Mouse (Mus musculus) embryonic facial prominence, embryonic 10.5 days (tissue): ENCODE results near the gene Pcbp1. TPM values are rescaled to one million over a fixed set of nuclear protein-coding genes. Genes with fewer than 3 reads are reported as not detected.

ENCODE experiments used
- DNase-seq: peaks from one replicate; pipeline ENCODE4 v3.0.0-alpha.2; 2017; ENCODE audit warnings: low spot score
- H3K27ac ChIP-seq: fragments of 300-500 bp; sonication (generic); replicated peaks from 2 replicates; pipeline ENCODE4 v1.5.1; 2016; ENCODE audit warnings: mild to moderate bottlenecking
- H3K27me3 ChIP-seq: fragments of 300-500 bp; sonication (generic); replicated peaks from 2 replicates; pipeline ENCODE4 v1.6.1; 2016; ENCODE audit warnings: low read depth, mild to moderate bottlenecking; ENCODE audit not compliant: poor library complexity, severe bottlenecking
- H3K36me3 ChIP-seq: fragments of 300-500 bp; sonication (generic); replicated peaks from 2 replicates; pipeline ENCODE4 v1.6.1; 2016; ENCODE audit warnings: mild to moderate bottlenecking, moderate library complexity
- H3K4me1 ChIP-seq: fragments of 300-500 bp; sonication (generic); 2 replicates; pipeline ENCODE4 v1.6.1; 2016
- H3K4me3 ChIP-seq: fragments of 300-500 bp; sonication (generic); 2 replicates; pipeline ENCODE4 v1.5.1; 2016; ENCODE audit warnings: mild to moderate bottlenecking, moderate library complexity
- H3K9me3 ChIP-seq: fragments of 300-500 bp; sonication (generic); 2 replicates; pipeline ENCODE4 v1.6.1; 2016; ENCODE audit warnings: mild to moderate bottlenecking
- WGBS: fragments of 180-500 bp; shearing (Covaris S2); methylation state at CpG from one replicate; pipeline ENCODE4 v1.1.7; 2016; 5-methylcytosine and 5-hydroxymethylcytosine counted together
- polyA plus RNA-seq: library from polyadenylated mRNA; unstranded; fragments of >200 nt; fragmentation: Nextera tagmentation; extraction: Ambion mirVana; gene quantifications from 2 replicates; pipeline ENCODE4 v1.2.1, GENCODE M21; 2016

Gene Pcbp1
- polyA plus RNA-seq, 1 experiment from 2014 or later: 560 TPM

- Histone ChIP-seq H3K4me3 (no peak overlapping the region), H3K27me3 (no peaks in the 10 kb centered on the region), H3K4me1 (no peaks in the 10 kb centered on the region), H3K9me3 (no peaks in the 10 kb centered on the region), H3K36me3 (peaks cover 97% of the 10 kb centered on the region), H3K27ac (no peak overlapping the region)
- DNase-seq: no peak
- WGBS: 92% methylated on average over 3 of the region's 3 CpGs
These were observed 17.7 kb upstream of the Pcbp1 start for GRCm38 (mm10) chr6:86543869-86544268.

- Histone ChIP-seq H3K9me3 (no peaks in the 10 kb centered on the region), H3K27me3 (no peaks in the 10 kb centered on the region), H3K36me3 (peaks cover 97% of the 10 kb centered on the region), H3K4me1 (no peaks in the 10 kb centered on the region), H3K4me3 (no peak overlapping the region), H3K27ac (no peak overlapping the region)
- 97% methylated on average over 13 of the region's 13 CpGs for WGBS
- DNase-seq: no peak
These were observed 16.9 kb upstream of the Pcbp1 start for GRCm38 (mm10) chr6:86543060-86543459.

- Histone ChIP-seq H3K9me3 (no peaks in the 10 kb centered on the region), H3K4me1 (no peaks in the 10 kb centered on the region), H3K4me3 (no peak overlapping the region), H3K36me3 (peaks cover 97% of the 10 kb centered on the region), H3K27ac (no peak overlapping the region), H3K27me3 (no peaks in the 10 kb centered on the region)
- no peak for DNase-seq
- WGBS: 85% methylated on average over 2 of the region's 2 CpGs
These were observed 15.5 kb upstream of the Pcbp1 start for GRCm38 (mm10) chr6:86541650-86542049.

- Histone ChIP-seq H3K4me3 (no peak overlapping the region), H3K9me3 (no peaks in the 10 kb centered on the region), H3K4me1 (peaks cover 15% of the 10 kb centered on the region), H3K27me3 (no peaks in the 10 kb centered on the region), H3K36me3 (peaks cover 54% of the 10 kb centered on the region), H3K27ac (no peak overlapping the region)
- DNase-seq: no peak
- 94% methylated on average over 1 of the region's 1 CpGs for WGBS
These were observed 2.3 kb upstream of the Pcbp1 start for GRCm38 (mm10) chr6:86528451-86528785.

- peaks cover 54% of the 10 kb centered on the region for H3K36me3 ChIP-seq
- WGBS: 45% methylated on average over 2 of the region's 4 CpGs
- H3K9me3 ChIP-seq: no peaks in the 10 kb centered on the region
- peaks cover 20% of the 10 kb centered on the region for H3K4me1 ChIP-seq
- peak overlapping the region; percentile 100 for H3K27ac ChIP-seq
- H3K4me3 ChIP-seq: peak overlapping the region; percentile 98
- H3K27me3 ChIP-seq: no peaks in the 10 kb centered on the region
- no peak for DNase-seq
These were observed 1.8 kb upstream of the Pcbp1 start for GRCm38 (mm10) chr6:86527766-86528450.

GRCm38 (mm10) chr6:86526961-86527740 is 1.0 kb upstream of the Pcbp1 start:
- H3K4me3 ChIP-seq: peak overlapping the region; percentile 98
- DNase-seq: peak; percentile 87
- H3K36me3 ChIP-seq: peaks cover 52% of the 10 kb centered on the region
- 6% methylated on average over 49 of the region's 49 CpGs for WGBS
- no peaks in the 10 kb centered on the region for H3K27me3 ChIP-seq
- H3K9me3 ChIP-seq: no peaks in the 10 kb centered on the region
- H3K4me1 ChIP-seq: peaks cover 26% of the 10 kb centered on the region
- H3K27ac ChIP-seq: peak overlapping the region; percentile 100

GRCm38 (mm10) chr6:86525646-86526031 is 482 bp downstream of the Pcbp1 start:
- no peaks in the 10 kb centered on the region for H3K9me3 ChIP-seq
- peaks cover 53% of the 10 kb centered on the region for H3K36me3 ChIP-seq
- under 1% methylated on average over 36 of the region's 36 CpGs for WGBS
- H3K4me1 ChIP-seq: peaks cover 26% of the 10 kb centered on the region
- H3K27ac ChIP-seq: peak overlapping the region; percentile 100
- no peak for DNase-seq
- no peaks in the 10 kb centered on the region for H3K27me3 ChIP-seq
- peak overlapping the region; percentile 98 for H3K4me3 ChIP-seq

GRCm38 (mm10) chr6:86524879-86525645 is 1.1 kb downstream of the Pcbp1 start:
- DNase-seq: peak; percentile 65
- under 1% methylated on average over 51 of the region's 51 CpGs for WGBS
- Histone ChIP-seq H3K27me3 (no peaks in the 10 kb centered on the region), H3K27ac (peak overlapping the region; percentile 100), H3K4me3 (peak overlapping the region; percentile 98), H3K9me3 (no peaks in the 10 kb centered on the region), H3K36me3 (peaks cover 47% of the 10 kb centered on the region), H3K4me1 (peaks cover 26% of the 10 kb centered on the region)

- Histone ChIP-seq H3K4me1 (peaks cover 26% of the 10 kb centered on the region), H3K36me3 (peaks cover 41% of the 10 kb centered on the region), H3K4me3 (peak overlapping the region; percentile 98), H3K9me3 (no peaks in the 10 kb centered on the region), H3K27ac (peak overlapping the region; percentile 100), H3K27me3 (no peaks in the 10 kb centered on the region)
- DNase-seq: peak; percentile 65
- under 1% methylated on average over 15 of the region's 15 CpGs for WGBS
These were observed 2.2 kb downstream of the Pcbp1 start for GRCm38 (mm10) chr6:86523755-86524434.

- 44% methylated on average over 3 of the region's 3 CpGs for WGBS
- Histone ChIP-seq H3K36me3 (peaks cover 41% of the 10 kb centered on the region), H3K27ac (peak overlapping the region; percentile 100), H3K27me3 (no peaks in the 10 kb centered on the region), H3K4me3 (peak overlapping the region; percentile 98), H3K9me3 (no peaks in the 10 kb centered on the region), H3K4me1 (peaks cover 26% of the 10 kb centered on the region)
- DNase-seq: peak; percentile 14
These were observed 2.8 kb downstream of the Pcbp1 start for GRCm38 (mm10) chr6:86523242-86523754.

GRCm38 (mm10) chr6:86522001-86522911 is 3.9 kb downstream of the Pcbp1 start:
- no peak for DNase-seq

More at GRCm38 (mm10) chr6:86522001-86522911, 3.9 kb downstream of the Pcbp1 start:
- H3K4me1 ChIP-seq: peaks cover 18% of the 10 kb centered on the region
- H3K27ac ChIP-seq: no peak overlapping the region; the same call in 1 of the 2 replicates
- WGBS: 81% methylated on average over 5 of the region's 5 CpGs
- no peaks in the 10 kb centered on the region for H3K9me3 ChIP-seq
- peaks cover 41% of the 10 kb centered on the region for H3K36me3 ChIP-seq
- peak overlapping the region; percentile 98 for H3K4me3 ChIP-seq
- no peaks in the 10 kb centered on the region for H3K27me3 ChIP-seq
